12 mouse cellular contexts compared by ENCODE assay signal in the genomic region with DNA sequence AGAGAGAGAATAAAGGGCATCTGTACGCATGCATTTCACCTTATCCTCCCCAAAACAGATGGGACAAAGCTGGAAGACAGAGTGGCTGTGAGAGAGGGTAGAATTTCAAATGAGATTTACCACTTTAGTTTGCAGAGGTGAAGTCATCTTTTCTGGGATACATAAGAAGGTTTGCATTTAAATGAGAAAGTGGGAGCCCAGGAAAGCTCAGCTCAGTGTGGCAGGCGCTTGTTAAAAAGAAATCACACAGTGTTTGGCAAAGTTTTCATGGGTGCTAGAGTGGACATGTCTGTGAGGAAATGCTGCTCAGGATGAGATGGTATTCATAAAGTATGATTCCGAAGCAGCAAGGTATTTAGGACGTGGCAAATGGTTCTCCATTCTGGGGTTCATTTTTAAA.
"Had no signal": no experiment of that assay in that cellular context is flagged by ENCODE, and none has a peak within 500 bp of the region (broad histone marks: within the 10 kb centered on the region; RNA-seq: fewer than 3 reads in every experiment).

No protein-coding gene starts in this region.

- DNase-seq: retina, postnatal 1 day; right cerebral cortex, adult 18-20 months; right cerebral cortex, postnatal 14 days; right cerebral cortex, postnatal 25 days; right cerebral cortex, postnatal 4 days; spleen, adult 18-20 months; thymus, adult 18-20 months; thymus, adult 2 months; thymus, postnatal 14 days; thymus, postnatal 25 days; thymus, postnatal 36 days; thymus, postnatal 4 days had no signal
